Mouse (Mus musculus) thymus, adult 2 months (tissue): ENCODE measurements at regions not wholly inside any gene's neighbourhood (a gene's known extent, or its start where the extent isn't known, plus 50 kb on each side); places are given as distances from the start of the nearest gene placed in this dataset.

Experiments used
- DNase-seq: peaks from one replicate; pipeline ENCODE4 v3.0.0; 2021
- H3K27ac ChIP-seq: fragments of 200-500 bp; 2 replicates; pipeline ENCODE4 v1.5.1; 2012; ENCODE audit warnings: low read length, control low read depth; ENCODE audit not compliant: control insufficient read depth, insufficient read depth
- H3K27me3 ChIP-seq: fragments of 200-500 bp; 2 replicates; pipeline ENCODE4 v1.6.1; 2012; ENCODE audit warnings: mild to moderate bottlenecking, low read length, moderate library complexity, mixed read lengths; ENCODE audit not compliant: control insufficient read depth, insufficient read depth
- H3K36me3 ChIP-seq: fragments of 200-500 bp; 2 replicates; pipeline ENCODE4 v1.6.1; 2012; ENCODE audit warnings: mild to moderate bottlenecking, low read length, moderate library complexity; ENCODE audit not compliant: control insufficient read depth, insufficient read depth
- H3K4me1 ChIP-seq: fragments of 200-500 bp; replicated peaks from 2 replicates; pipeline ENCODE4 v1.6.1; 2012; ENCODE audit warnings: low read length; ENCODE audit not compliant: control insufficient read depth, insufficient read depth
- H3K4me3 ChIP-seq: fragments of 200-500 bp; 2 replicates; pipeline ENCODE4 v1.5.1; 2012; ENCODE audit warnings: mild to moderate bottlenecking, low read length, control low read depth, moderate library complexity; ENCODE audit not compliant: control insufficient read depth, insufficient read depth
- CTCF ChIP-seq: fragments of 200-500 bp; IDR thresholded peaks from 2 replicates; pipeline ENCODE4 v1.5.1; 2012; ENCODE audit warnings: mild to moderate bottlenecking, control low read depth, low read length, moderate library complexity, borderline replicate concordance; ENCODE audit not compliant: control insufficient read depth, poor library complexity, insufficient read depth; ENCODE audit errors: extremely low read depth
- POLR2A ChIP-seq: fragments of 200-500 bp; IDR thresholded peaks from 2 replicates; pipeline ENCODE4 v1.6.1; 2012; ENCODE audit warnings: mild to moderate bottlenecking, low read length, control low read depth, moderate library complexity; ENCODE audit not compliant: control insufficient read depth, poor library complexity, insufficient read depth; ENCODE audit errors: extremely low read depth
- WGBS: fragments of 180-500 bp; shearing (Covaris S2); methylation state at CpG from one replicate; pipeline ENCODE4 v1.1.7; 2018; 5-methylcytosine and 5-hydroxymethylcytosine counted together

- WGBS, result 84% methylated on average over 9 of the region's 9 CpGs
Observed at GRCm38 (mm10) chr10:117455595-117456302, 75.9 kb upstream of the Cpsf6 start.

DNA sequence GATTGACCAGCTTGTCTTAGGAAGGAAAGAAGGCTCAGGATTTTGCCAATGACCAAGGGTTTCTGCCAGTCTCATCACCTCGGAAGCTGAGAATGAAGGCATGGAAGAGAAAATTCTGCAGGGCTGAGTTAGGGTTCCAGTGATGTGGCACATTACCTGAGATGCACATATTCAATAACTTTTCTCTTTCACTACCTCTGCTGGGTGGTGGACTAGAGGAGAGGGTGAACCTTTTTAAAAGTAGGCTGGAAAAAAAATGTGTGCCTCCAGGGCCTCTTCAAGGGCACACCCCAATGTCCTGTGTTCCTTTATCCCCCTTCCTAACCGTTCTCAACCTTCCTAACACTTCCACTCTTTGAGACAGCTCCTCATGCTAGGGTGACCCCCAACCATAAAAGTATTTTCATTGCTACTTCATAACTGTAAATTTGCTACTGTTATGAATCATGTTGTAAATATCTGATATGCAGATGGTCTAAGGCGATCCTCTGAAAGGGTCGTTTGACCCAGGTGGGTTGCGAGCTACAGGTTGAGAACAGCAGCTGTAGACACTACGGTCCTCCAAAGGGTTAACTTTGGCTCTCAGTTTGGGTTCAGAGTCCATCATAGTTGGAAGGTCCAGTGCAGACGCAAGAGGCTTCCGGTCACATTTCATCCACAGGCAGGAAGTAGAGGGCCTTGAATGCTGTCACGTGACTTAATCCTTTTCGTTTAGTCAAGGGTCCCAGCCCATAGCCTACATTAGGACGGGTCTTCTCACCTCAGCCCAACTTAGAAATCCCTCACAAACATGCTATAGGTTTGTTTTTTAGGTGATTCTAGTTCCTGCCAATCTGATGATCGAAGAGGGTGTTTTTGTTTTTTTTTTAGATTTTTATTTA lies 75.1 kb upstream of the Cpsf6 start:
- DNase-seq, result no peak

More at GRCm38 (mm10) chr10:117455595-117456302, 75.9 kb upstream of the Cpsf6 start:
- TF ChIP-seq POLR2A (no peak), CTCF (no peak)
- DNase-seq, result peak; percentile 67
- no peak overlapping the region for H3K27ac ChIP-seq
- no peak overlapping the region for H3K4me3 ChIP-seq
- H3K36me3 ChIP-seq, result no peaks in the 10 kb centered on the region
- H3K4me1 ChIP-seq, result peaks cover 9% of the 10 kb centered on the region
- no peaks in the 10 kb centered on the region for H3K27me3 ChIP-seq

DNA sequence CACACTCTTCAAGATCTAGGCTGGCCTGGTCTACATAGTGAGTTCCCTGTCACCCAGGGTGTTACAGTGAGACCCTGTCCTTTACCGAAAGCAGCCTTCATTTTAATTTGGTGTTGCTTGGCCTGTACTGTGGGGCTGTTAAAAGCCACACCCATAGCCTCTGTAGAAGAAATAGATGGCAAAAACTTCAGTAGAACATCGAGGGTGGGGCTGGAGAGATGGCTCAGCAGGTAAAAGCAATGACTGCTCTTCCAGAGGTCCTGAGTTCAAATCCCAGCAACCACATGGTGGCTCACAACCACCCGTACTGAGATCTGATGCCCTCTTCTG lies 74.3 kb upstream of the Cpsf6 start:
- Histone ChIP-seq H3K27ac (no peak overlapping the region), H3K27me3 (no peaks in the 10 kb centered on the region), H3K36me3 (no peaks in the 10 kb centered on the region), H3K4me3 (no peak overlapping the region), H3K4me1 (peaks cover 9% of the 10 kb centered on the region)
- TF ChIP-seq CTCF (no peak), POLR2A (no peak)
- WGBS, result 92% methylated on average over 3 of the region's 3 CpGs
- DNase-seq, result no peak

More for the DNA sequence above, 75.1 kb upstream of the Cpsf6 start:
- no peak overlapping the region for H3K4me3 ChIP-seq
- no peaks in the 10 kb centered on the region for H3K27me3 ChIP-seq
- TF ChIP-seq CTCF, result no peak
- TF ChIP-seq POLR2A, result no peak
- H3K4me1 ChIP-seq, result peaks cover 9% of the 10 kb centered on the region
- no peak overlapping the region for H3K27ac ChIP-seq
- H3K36me3 ChIP-seq, result no peaks in the 10 kb centered on the region
- WGBS, result 73% methylated on average over 12 of the region's 12 CpGs

DNA sequence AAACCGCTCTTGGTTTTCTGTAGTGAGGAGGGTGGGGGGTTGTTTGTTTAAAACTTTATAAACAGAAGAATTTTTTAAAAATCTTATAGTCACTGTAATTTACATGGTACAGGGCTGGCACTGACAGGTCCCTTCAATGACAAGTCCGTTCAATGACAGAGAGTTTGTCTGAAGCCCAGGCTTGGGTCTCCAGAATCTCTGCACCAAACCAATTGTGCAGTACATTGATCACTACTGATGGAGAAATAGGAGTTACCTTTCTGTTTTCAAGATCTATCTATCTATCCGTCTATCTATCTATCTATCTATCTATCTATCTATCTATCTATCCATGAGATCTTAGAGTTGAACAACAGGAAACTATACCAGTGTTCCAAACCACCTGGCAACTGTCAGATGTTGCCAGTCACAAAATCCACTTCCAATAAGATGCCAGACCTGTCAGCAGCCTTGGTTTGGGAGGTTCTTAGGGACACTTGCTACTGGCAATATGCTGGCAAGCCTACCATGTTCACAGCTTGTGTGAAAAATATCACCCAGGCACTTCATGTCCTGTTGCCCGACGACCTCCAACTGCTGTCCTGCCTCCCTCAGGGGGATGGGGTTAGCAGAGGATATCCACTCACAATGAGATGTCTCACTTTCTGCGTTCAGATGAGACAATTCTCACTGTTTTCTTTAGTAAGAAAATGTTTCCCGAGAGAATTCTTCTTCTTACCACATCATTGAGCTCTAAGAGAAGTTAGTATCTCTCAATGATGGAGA lies 73.8 kb upstream of the Cpsf6 start:
- H3K27me3 ChIP-seq, result no peaks in the 10 kb centered on the region
- H3K4me3 ChIP-seq, result no peak overlapping the region
- no peak overlapping the region for H3K27ac ChIP-seq
- peaks cover 9% of the 10 kb centered on the region for H3K4me1 ChIP-seq
- no peak for DNase-seq
- H3K36me3 ChIP-seq, result no peaks in the 10 kb centered on the region
- 95% methylated on average over 7 of the region's 7 CpGs for WGBS
- TF ChIP-seq POLR2A (no peak), CTCF (no peak)

GRCm38 (mm10) chr10:117452190-117452950 lies 72.6 kb upstream of the Cpsf6 start:
- TF ChIP-seq CTCF, result no peak
- no peak for TF ChIP-seq POLR2A
- peak; percentile 31 for DNase-seq
- Histone ChIP-seq H3K36me3 (no peaks in the 10 kb centered on the region), H3K27me3 (no peaks in the 10 kb centered on the region), H3K27ac (no peak overlapping the region), H3K4me3 (no peak overlapping the region), H3K4me1 (peaks cover 9% of the 10 kb centered on the region)
- 28% methylated on average over 7 of the region's 7 CpGs for WGBS
